Mouse (Mus musculus) retina, postnatal 7 days (tissue): ENCODE results near the gene Lzts2.
"Not testable (repeated sequence)": the region's sequence is repeated elsewhere in the genome, so short reads cannot be mapped to it uniquely, and the experiment has no call there.

Experiments
- DNase-seq: peaks from one replicate; pipeline ENCODE4 v3.0.0-alpha.2; 2012; ENCODE audit warnings: low read depth, low spot score

Gene Lzts2

GRCm38 (mm10) chr19:45025937-45026568 is 11.8 kb downstream of the Lzts2 start:
- no peak for DNase-seq

GRCm38 (mm10) chr19:45026958-45027670 is 12.9 kb downstream of the Lzts2 start:
- no peak for DNase-seq

- no peak for DNase-seq
These were observed 13.6 kb downstream of the Lzts2 start for GRCm38 (mm10) chr19:45027848-45028247.

GRCm38 (mm10) chr19:45028746-45029145 is 14.5 kb downstream of the Lzts2 start:
- no peak for DNase-seq

- DNase-seq: no peak
These were observed 15.4 kb downstream of the Lzts2 start for GRCm38 (mm10) chr19:45029571-45029970.

GRCm38 (mm10) chr19:45030111-45030510 is 15.9 kb downstream of the Lzts2 start:
- DNase-seq: no peak

- peak; percentile 80 for DNase-seq
These were observed 16.8 kb downstream of the Lzts2 start for GRCm38 (mm10) chr19:45030746-45031693.

- DNase-seq: no peak
These were observed 17.6 kb downstream of the Lzts2 start for GRCm38 (mm10) chr19:45031780-45032179.

- no peak for DNase-seq
These were observed 18.5 kb downstream of the Lzts2 start for GRCm38 (mm10) chr19:45032570-45033332.

- no peak for DNase-seq
These were observed 22.7 kb downstream of the Lzts2 start for GRCm38 (mm10) chr19:45036867-45037266.

- DNase-seq: not testable (repeated sequence)
These were observed 24.0 kb downstream of the Lzts2 start for GRCm38 (mm10) chr19:45038198-45038597.

GRCm38 (mm10) chr19:45040214-45040613 is 26.0 kb downstream of the Lzts2 start:
- DNase-seq: no peak

- DNase-seq: no peak
These were observed 30.2 kb downstream of the Lzts2 start for GRCm38 (mm10) chr19:45044389-45044927.

GRCm38 (mm10) chr19:45045236-45045635 is 31.0 kb downstream of the Lzts2 start:
- DNase-seq: no peak

GRCm38 (mm10) chr19:45045651-45046050 is 31.4 kb downstream of the Lzts2 start, which contains the start of gene Pdzd7:
TSS of gene Pdzd7 (minus strand) at chr19:45045717.
- DNase-seq: no peak

- DNase-seq: peak; percentile 61
These were observed 32.5 kb downstream of the Lzts2 start for GRCm38 (mm10) chr19:45046523-45047321.

- peak; percentile 89 for DNase-seq
These were observed 33.3 kb downstream of the Lzts2 start, which contains the start of gene Sfxn3 for GRCm38 (mm10) chr19:45047417-45047934. TSS of gene Sfxn3 (plus strand) at chr19:45047503.

GRCm38 (mm10) chr19:45047935-45048643 is 33.9 kb downstream of the Lzts2 start:
- no peak for DNase-seq
